Mouse (Mus musculus): Measurements from ENCODE around the gene Gm10644. TPM values are rescaled to one million over a fixed set of nuclear protein-coding genes. Genes with fewer than 3 reads are reported as not detected.
A peak's percentile ranks its signal among the peaks of the same experiment; 100 is the strongest.

Gm10644 gene
- polyA plus RNA-seq, 1 experiment from 2014 or later: 0.44 TPM

DNA sequence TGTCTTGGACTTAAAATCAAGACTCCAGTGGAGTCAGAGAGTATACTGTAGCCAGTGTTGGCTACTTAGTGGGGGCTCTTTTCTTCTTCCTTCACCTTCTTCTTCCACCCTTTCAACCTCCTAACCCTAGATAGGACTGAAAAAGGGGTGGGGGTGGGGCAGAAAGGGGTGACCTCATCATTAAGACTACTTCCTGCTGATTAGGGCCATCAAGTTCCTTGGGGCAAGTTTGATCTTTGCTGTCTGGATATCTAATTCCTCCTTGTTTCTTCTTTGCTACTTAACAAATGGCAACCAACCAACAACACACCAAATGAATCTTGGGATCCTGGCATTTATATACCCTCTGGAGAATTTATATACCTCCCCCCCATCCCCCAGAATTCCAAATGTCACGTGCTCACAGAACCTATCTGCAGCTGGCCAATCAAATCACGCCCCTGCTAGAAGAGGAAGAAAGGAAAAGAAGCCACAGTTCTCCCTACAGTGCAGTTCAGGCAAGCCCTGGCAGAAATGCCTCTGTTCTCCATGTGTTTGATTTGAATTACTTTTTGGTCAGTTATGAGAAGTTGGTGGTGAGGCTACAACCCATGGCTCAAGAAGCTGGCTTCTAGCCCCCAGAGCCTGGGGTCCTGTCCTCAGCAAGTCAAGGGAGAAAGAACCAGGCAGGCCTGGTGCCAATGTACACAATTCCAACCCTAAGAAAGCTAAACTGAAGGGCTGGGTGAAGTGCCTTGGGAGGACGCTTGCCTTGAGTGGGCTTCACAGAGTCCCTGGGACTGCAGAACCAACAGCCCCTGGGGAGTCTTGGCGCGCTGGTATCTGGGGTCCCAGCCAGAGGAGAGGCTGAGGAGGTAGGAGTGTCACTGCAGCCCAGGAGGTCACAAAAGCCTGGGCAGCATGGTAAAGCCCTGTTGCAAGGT, 42.9 kb downstream of the Gm10644 start:
- H3K9ac ChIP-seq (ENCODE audit: low read length): no peak overlapping the region
- 76% methylated on average over 5 of the region's 5 CpGs for WGBS
- ATAC-seq (ENCODE audit: insufficient read depth, low FRiP score, low TSS enrichment): no peak

DNA sequence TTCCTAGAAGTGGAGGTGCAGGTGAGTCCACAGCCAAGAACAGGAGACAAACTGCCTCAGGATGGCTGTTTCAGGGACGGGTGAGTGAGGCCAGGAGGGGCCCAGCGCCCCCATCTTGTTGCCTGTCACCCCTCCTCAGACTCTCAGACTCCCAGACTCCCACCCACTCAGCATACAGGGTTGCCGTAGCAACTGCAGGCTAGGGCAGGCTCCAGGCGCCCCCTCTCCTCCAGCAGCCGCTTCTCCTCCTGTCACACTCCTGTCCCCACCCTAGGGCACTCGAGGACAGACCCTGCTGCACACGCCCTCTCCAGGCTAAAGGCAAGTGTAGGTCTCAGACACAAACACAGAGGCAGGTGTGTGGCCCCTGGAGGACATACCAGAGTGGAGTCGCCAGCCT, 45.7 kb downstream of the Gm10644 start:
- ATAC-seq (ENCODE audit: insufficient read depth, low FRiP score, low TSS enrichment) (no peak), DNase-seq (ENCODE audit: low spot score) (no peak)
- Histone ChIP-seq H3K27ac (ENCODE audit: low read depth, low read length) (no peak overlapping the region), H3K4me3 (ENCODE audit: low read depth, low read length) (no peak overlapping the region), H3K4me2 (ENCODE audit: low read depth) (no peak overlapping the region), H3K27me3 (ENCODE audit: control insufficient read depth, insufficient read depth, low read length) (no peaks in the 10 kb centered on the region), H3K9me3 (ENCODE audit: control insufficient read depth, low read length) (no peaks in the 10 kb centered on the region), H3K9ac (ENCODE audit: low read length) (no peak overlapping the region), H3K4me1 (ENCODE audit: control insufficient read depth, insufficient read depth, low read length) (no peaks in the 10 kb centered on the region), H3K36me3 (ENCODE audit: control insufficient read depth, insufficient read depth, low read length) (no peaks in the 10 kb centered on the region)
- 54% methylated on average over 5 of the region's 8 CpGs for WGBS

More for the DNA sequence above, 42.9 kb downstream of the Gm10644 start:
- Histone ChIP-seq H3K4me1 (ENCODE audit: control insufficient read depth, insufficient read depth, low read length) (no peaks in the 10 kb centered on the region), H3K4me2 (ENCODE audit: low read depth) (no peak overlapping the region), H3K9me3 (ENCODE audit: control insufficient read depth, low read length) (no peaks in the 10 kb centered on the region), H3K27ac (ENCODE audit: low read depth, low read length) (no peak overlapping the region), H3K4me3 (ENCODE audit: low read depth, low read length) (no peak overlapping the region), H3K27me3 (ENCODE audit: control insufficient read depth, insufficient read depth, low read length) (no peaks in the 10 kb centered on the region), H3K36me3 (ENCODE audit: control insufficient read depth, insufficient read depth, low read length) (no peaks in the 10 kb centered on the region)
- no peak for DNase-seq (ENCODE audit: low spot score)

- Histone ChIP-seq H3K27me3 (ENCODE audit: control insufficient read depth, insufficient read depth, low read length) (no peaks in the 10 kb centered on the region), H3K27ac (ENCODE audit: low read depth, low read length) (no peak overlapping the region), H3K9me3 (ENCODE audit: control insufficient read depth, low read length) (no peaks in the 10 kb centered on the region), H3K9ac (ENCODE audit: low read length) (no peak overlapping the region), H3K4me1 (ENCODE audit: control insufficient read depth, insufficient read depth, low read length) (peaks cover 4% of the 10 kb centered on the region), H3K36me3 (ENCODE audit: control insufficient read depth, insufficient read depth, low read length) (no peaks in the 10 kb centered on the region), H3K4me2 (ENCODE audit: low read depth) (no peak overlapping the region), H3K4me3 (ENCODE audit: low read depth, low read length) (no peak overlapping the region)
- 84% methylated on average over 6 of the region's 6 CpGs for WGBS
- ATAC-seq (ENCODE audit: insufficient read depth, low FRiP score, low TSS enrichment) (no peak), DNase-seq (ENCODE audit: low spot score) (no peak)
Measured at GRCm38 (mm10) chr8:83908583-83908982, 46.4 kb downstream of the Gm10644 start.

GRCm38 (mm10) chr8:83902961-83903666, 51.9 kb downstream of the Gm10644 start:
- peaks cover 20% of the 10 kb centered on the region for H3K4me1 ChIP-seq (ENCODE audit: control insufficient read depth, insufficient read depth, low read length)
- WGBS: 8% methylated on average over 12 of the region's 13 CpGs
- DNase-seq (ENCODE audit: low spot score): peak; percentile 35
- H3K9me3 ChIP-seq (ENCODE audit: control insufficient read depth, low read length): no peaks in the 10 kb centered on the region
- H3K9ac ChIP-seq (ENCODE audit: low read length): no peak overlapping the region; the same call in 1 of the 2 replicates
- no peak overlapping the region for H3K27ac ChIP-seq (ENCODE audit: low read depth, low read length)
- 0 out of 2 replicates have a peak overlapping the region, but pooled peaks have one; percentile 1 for H3K4me3 ChIP-seq (ENCODE audit: low read depth, low read length)
- no peak for ATAC-seq (ENCODE audit: insufficient read depth, low FRiP score, low TSS enrichment)
- H3K27me3 ChIP-seq (ENCODE audit: control insufficient read depth, insufficient read depth, low read length): no peaks in the 10 kb centered on the region
- H3K36me3 ChIP-seq (ENCODE audit: control insufficient read depth, insufficient read depth, low read length): no peaks in the 10 kb centered on the region
- H3K4me2 ChIP-seq (ENCODE audit: low read depth): peak overlapping the region; percentile 95

DNA sequence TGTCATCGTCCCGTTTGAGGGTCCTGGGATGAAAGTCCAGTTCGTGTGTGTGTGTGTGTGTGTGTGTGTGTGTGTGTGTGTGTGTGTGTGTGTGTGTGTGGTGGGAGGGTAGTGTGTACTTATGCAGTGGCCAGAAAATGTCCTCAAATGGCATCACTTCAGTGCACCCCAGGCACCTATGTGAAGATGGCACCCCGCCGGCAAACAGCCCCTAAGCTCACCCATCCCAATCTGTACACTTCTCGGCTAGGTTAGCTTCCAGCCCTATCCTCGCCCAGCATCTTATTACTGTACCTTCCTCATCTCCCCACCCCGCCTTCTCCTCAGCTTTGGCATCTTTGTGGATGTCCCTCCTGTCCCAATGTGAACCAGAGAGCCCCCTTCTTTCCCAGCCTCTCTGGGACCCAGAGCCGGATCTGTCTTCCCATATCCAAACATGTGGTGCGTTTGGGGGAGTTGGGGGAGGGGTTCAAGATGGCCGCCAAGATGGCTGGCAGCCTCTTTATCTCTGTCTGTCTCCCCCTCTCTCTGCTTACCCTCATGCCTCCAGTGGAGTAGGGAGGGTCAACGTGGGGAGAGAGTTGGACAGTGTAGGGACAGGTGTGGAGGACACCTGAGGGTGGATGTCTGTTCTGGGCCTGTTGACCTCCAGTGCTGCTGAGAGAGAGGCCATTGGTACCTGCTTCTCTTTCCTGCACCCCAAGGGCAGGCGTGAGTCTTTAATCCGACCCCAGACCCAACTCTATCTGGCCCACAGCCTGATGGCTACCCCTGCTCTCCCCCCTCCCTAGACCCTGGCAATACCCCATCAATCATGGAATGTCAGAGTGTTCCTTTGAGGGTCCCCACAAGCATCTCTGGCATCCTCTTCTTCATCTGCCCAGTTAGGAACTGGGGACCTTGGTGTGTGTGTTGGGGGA, 53.2 kb downstream of the Gm10644 start:
- H3K27me3 ChIP-seq (ENCODE audit: control insufficient read depth, insufficient read depth, low read length): no peaks in the 10 kb centered on the region; the same call in 1 of the 2 replicates
- ATAC-seq (ENCODE audit: insufficient read depth, low FRiP score, low TSS enrichment) (no peak), DNase-seq (ENCODE audit: low spot score) (peak; percentile 33)
- H3K36me3 ChIP-seq (ENCODE audit: control insufficient read depth, insufficient read depth, low read length): no peaks in the 10 kb centered on the region
- peaks cover 22% of the 10 kb centered on the region for H3K4me1 ChIP-seq (ENCODE audit: control insufficient read depth, insufficient read depth, low read length)
- no peaks in the 10 kb centered on the region for H3K9me3 ChIP-seq (ENCODE audit: control insufficient read depth, low read length)
- H3K4me3 ChIP-seq (ENCODE audit: low read depth, low read length): peak overlapping the region; percentile 94
- peak overlapping the region; percentile 95 for H3K4me2 ChIP-seq (ENCODE audit: low read depth)
- WGBS: 14% methylated on average over 14 of the region's 14 CpGs
- H3K27ac ChIP-seq (ENCODE audit: low read depth, low read length): no peak overlapping the region
- H3K9ac ChIP-seq (ENCODE audit: low read length): peak overlapping the region; percentile 88

- WGBS: 0% methylated on average over 17 of the region's 40 CpGs
- peak overlapping the region; percentile 95 for H3K27ac ChIP-seq (ENCODE audit: low read depth, low read length)
- peaks cover 22% of the 10 kb centered on the region for H3K4me1 ChIP-seq (ENCODE audit: control insufficient read depth, insufficient read depth, low read length)
- ATAC-seq (ENCODE audit: insufficient read depth, low FRiP score, low TSS enrichment): no peak
- H3K4me2 ChIP-seq (ENCODE audit: low read depth): peak overlapping the region; percentile 95
- H3K9ac ChIP-seq (ENCODE audit: low read length): peak overlapping the region; percentile 88
- H3K36me3 ChIP-seq (ENCODE audit: control insufficient read depth, insufficient read depth, low read length): no peaks in the 10 kb centered on the region
- DNase-seq (ENCODE audit: low spot score): peak; percentile 57
- no peaks in the 10 kb centered on the region; the same call in 1 of the 2 replicates for H3K27me3 ChIP-seq (ENCODE audit: control insufficient read depth, insufficient read depth, low read length)
- H3K9me3 ChIP-seq (ENCODE audit: control insufficient read depth, low read length): no peaks in the 10 kb centered on the region
- peak overlapping the region; percentile 94 for H3K4me3 ChIP-seq (ENCODE audit: low read depth, low read length)
Measured at GRCm38 (mm10) chr8:83900957-83901270, 54.1 kb downstream of the Gm10644 start.

DNA sequence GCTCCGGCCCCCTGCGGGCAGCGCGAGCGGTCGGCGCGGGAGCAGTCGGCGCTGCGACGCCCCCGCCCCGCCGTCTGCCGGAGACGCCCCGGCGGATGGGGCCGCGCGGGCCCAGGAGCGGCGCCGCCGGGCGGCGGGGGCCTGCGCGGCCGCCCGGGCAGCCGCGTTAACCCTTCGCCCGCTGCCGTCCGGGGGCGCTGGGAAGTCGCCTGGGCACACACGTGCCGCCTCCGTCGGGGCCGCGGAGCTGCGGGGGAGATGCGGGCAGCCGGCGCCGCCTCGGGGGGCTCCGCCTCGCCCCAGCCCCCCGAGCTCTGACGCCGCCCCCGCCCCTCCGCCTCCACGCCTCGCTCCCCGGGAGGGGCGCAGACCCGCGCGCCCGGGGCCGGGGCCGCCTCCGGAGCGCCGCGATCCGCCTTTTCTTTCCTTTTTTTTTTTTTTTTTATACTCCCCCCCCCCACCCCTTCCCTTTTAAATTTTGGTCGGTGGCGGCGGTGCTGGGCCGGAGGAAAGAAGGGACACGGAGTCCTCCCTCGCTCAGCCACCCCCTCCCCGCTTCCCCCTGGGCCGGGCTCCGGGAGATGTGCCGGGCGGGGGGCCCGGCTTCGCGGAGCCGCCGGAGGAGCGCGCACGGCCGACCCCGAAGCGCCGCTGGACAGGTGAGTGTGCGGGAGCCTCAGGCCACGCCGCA, 54.6 kb downstream of the Gm10644 start:
- Histone ChIP-seq H3K4me3 (ENCODE audit: low read depth, low read length) (peak overlapping the region; percentile 94), H3K4me2 (ENCODE audit: low read depth) (peak overlapping the region; percentile 95), H3K9me3 (ENCODE audit: control insufficient read depth, low read length) (no peaks in the 10 kb centered on the region), H3K36me3 (ENCODE audit: control insufficient read depth, insufficient read depth, low read length) (no peaks in the 10 kb centered on the region), H3K4me1 (ENCODE audit: control insufficient read depth, insufficient read depth, low read length) (peaks cover 22% of the 10 kb centered on the region), H3K9ac (ENCODE audit: low read length) (peak overlapping the region; percentile 88), H3K27ac (ENCODE audit: low read depth, low read length) (peak overlapping the region; percentile 95), H3K27me3 (ENCODE audit: control insufficient read depth, insufficient read depth, low read length) (no peaks in the 10 kb centered on the region; the same call in 1 of the 2 replicates)
- WGBS: 0% methylated on average over 34 of the region's 100 CpGs
- peak; percentile 49 for DNase-seq (ENCODE audit: low spot score)
- peak; percentile 0; the same call in 1 of the 2 replicates for ATAC-seq (ENCODE audit: insufficient read depth, low FRiP score, low TSS enrichment)

All from neural tube, embryonic 11.5 days (tissue).